Mouse (Mus musculus) heart, adult 2 months (tissue): Measurements from ENCODE around the gene Fgfr2. TPM values are rescaled to one million over a fixed set of nuclear protein-coding genes. Genes with fewer than 3 reads are reported as not detected.

ENCODE experiments used
- DNase-seq, 2 experiments: peaks; one replicate each; pipeline ENCODE4 v3.0.0; 2021
- H3K27ac ChIP-seq: fragments of 200-600 bp; 2 replicates; pipeline ENCODE4 v1.8.1; 2022
- H3K27me3 ChIP-seq: fragments of 200-500 bp; 2 replicates; pipeline ENCODE4 v1.6.1; 2012; ENCODE audit warnings: mild to moderate bottlenecking, low read length, inconsistent platforms, mixed read lengths; ENCODE audit not compliant: control insufficient read depth, insufficient read depth
- H3K36me3 ChIP-seq: fragments of 200-500 bp; 2 replicates; pipeline ENCODE4 v1.6.1; 2012; ENCODE audit warnings: low read length, inconsistent platforms; ENCODE audit not compliant: control insufficient read depth, insufficient read depth
- H3K4me1 ChIP-seq: fragments of 200-500 bp; 2 replicates; pipeline ENCODE4 v1.6.1; 2011; ENCODE audit warnings: low read length; ENCODE audit not compliant: control insufficient read depth, insufficient read depth
- H3K4me3 ChIP-seq: fragments of 200-600 bp; 2 replicates; pipeline ENCODE4 v1.8.1; 2022
- H3K79me2 ChIP-seq: fragments of 200-500 bp; replicated peaks from 2 replicates; pipeline ENCODE4 v1.6.1; 2012; ENCODE audit warnings: mild to moderate bottlenecking, inconsistent platforms, low read length, moderate library complexity, mixed read lengths; ENCODE audit not compliant: control insufficient read depth, insufficient read depth
- H3K9ac ChIP-seq: fragments of 200-500 bp; 2 replicates; pipeline ENCODE4 v1.6.1; 2012; ENCODE audit warnings: low read depth, mild to moderate bottlenecking, control low read depth, inconsistent platforms, low read length, mixed read lengths
- CTCF ChIP-seq: fragments of 200-600 bp; IDR thresholded peaks from 2 replicates; pipeline ENCODE4 v1.8.1; 2022; ENCODE audit warnings: antibody characterized with exemption, mild to moderate bottlenecking, moderate library complexity
- EP300 ChIP-seq: fragments of 200-500 bp; IDR thresholded peaks from 2 replicates; pipeline ENCODE4 v1.6.1; 2011; ENCODE audit warnings: low read depth, low read length, control low read depth; ENCODE audit not compliant: insufficient read depth
- POLR2A ChIP-seq: fragments of 200-500 bp; IDR thresholded peaks from 2 replicates; pipeline ENCODE4 v1.6.1; 2011; ENCODE audit warnings: mild to moderate bottlenecking, low read depth, low read length, control low read depth; ENCODE audit not compliant: insufficient read depth
- WGBS: fragments of 180-500 bp; shearing (Covaris S2); methylation state at CpG from one replicate; pipeline ENCODE4 v1.1.7; 2018; 5-methylcytosine and 5-hydroxymethylcytosine counted together
- intact Hi-C: fragments of 180-260 bp; cut with DNase I; formaldehyde crosslinking; loops from one replicate; pipeline ENCODE4 v1.15.1; 2025
- polyA plus RNA-seq: library from polyadenylated mRNA; depleted of rRNA; stranded (reverse); fragments of >200 nt; gene quantifications from 2 replicates; pipeline ENCODE4 v1.2.3, GENCODE M21; 2012
- total RNA-seq, 2 experiments: library from RNA; stranded (reverse); gene quantifications; 2 replicates each; pipeline ENCODE4 v1.2.3; 2021

Gene Fgfr2
- total and polyA plus RNA-seq, 3 experiments: 1.1 to 2.0 (median 1.3) TPM

GRCm38 (mm10) chr7:130681798-130682197 is 2441.4 kb downstream of the Fgfr2 start:
- peaks cover 10% of the 10 kb centered on the region for H3K4me1 ChIP-seq
- intact Hi-C loops: no loop called here
- H3K36me3 ChIP-seq: peaks cover 11% of the 10 kb centered on the region
- H3K79me2 ChIP-seq: 0 out of 2 replicates have a peak, but pooled peaks cover 2% of the 10 kb centered on the region
- H3K27me3 ChIP-seq: no peaks in the 10 kb centered on the region
- TF ChIP-seq CTCF (no peak), POLR2A (no peak), EP300 (peak; percentile 69)
- H3K27ac ChIP-seq: no peak overlapping the region
- H3K4me3 ChIP-seq: no peak overlapping the region
- no peak overlapping the region for H3K9ac ChIP-seq
- WGBS: 30% methylated on average over 4 of the region's 4 CpGs
- DNase-seq: peak; percentile 58 to 65

GRCm38 (mm10) chr7:130678414-130678813 is 2444.7 kb downstream of the Fgfr2 start:
- peaks cover 11% of the 10 kb centered on the region for H3K36me3 ChIP-seq
- H3K9ac ChIP-seq: 0 out of 2 replicates have a peak overlapping the region, but pooled peaks have one; percentile 10
- DNase-seq: peak; percentile 63 to 83
- TF ChIP-seq POLR2A (no peak), CTCF (no peak), EP300 (peak; percentile 82)
- WGBS: 51% methylated on average over 6 of the region's 6 CpGs
- intact Hi-C loops: loop anchor here (5.0 kb wide), 1 partner anchor 39 kb away; no protein-coding TSS in a partner anchor
- H3K4me3 ChIP-seq: no peak overlapping the region
- peaks cover 1% of the 10 kb centered on the region; the same call in 1 of the 2 replicates for H3K79me2 ChIP-seq
- peak overlapping the region; percentile 71 for H3K27ac ChIP-seq
- H3K4me1 ChIP-seq: peaks cover 14% of the 10 kb centered on the region
- H3K27me3 ChIP-seq: no peaks in the 10 kb centered on the region

- Histone ChIP-seq H3K4me1 (peaks cover 18% of the 10 kb centered on the region), H3K9ac (peak overlapping the region; percentile 10; the same call in 1 of the 2 replicates), H3K27ac (peak overlapping the region; percentile 71), H3K79me2 (peaks cover 1% of the 10 kb centered on the region; the same call in 1 of the 2 replicates), H3K36me3 (peaks cover 11% of the 10 kb centered on the region), H3K4me3 (no peak overlapping the region), H3K27me3 (no peaks in the 10 kb centered on the region)
- DNase-seq: peak in 1 of 2 experiments; percentile 55
- WGBS: 73% methylated on average over 12 of the region's 12 CpGs
- intact Hi-C loops: loop anchor here (5.0 kb wide), 1 partner anchor 40 kb away; no protein-coding TSS in a partner anchor
- TF ChIP-seq CTCF (no peak), POLR2A (no peak), EP300 (no peak)
Measured at GRCm38 (mm10) chr7:130677541-130678274, 2445.4 kb downstream of the Fgfr2 start.

DNA sequence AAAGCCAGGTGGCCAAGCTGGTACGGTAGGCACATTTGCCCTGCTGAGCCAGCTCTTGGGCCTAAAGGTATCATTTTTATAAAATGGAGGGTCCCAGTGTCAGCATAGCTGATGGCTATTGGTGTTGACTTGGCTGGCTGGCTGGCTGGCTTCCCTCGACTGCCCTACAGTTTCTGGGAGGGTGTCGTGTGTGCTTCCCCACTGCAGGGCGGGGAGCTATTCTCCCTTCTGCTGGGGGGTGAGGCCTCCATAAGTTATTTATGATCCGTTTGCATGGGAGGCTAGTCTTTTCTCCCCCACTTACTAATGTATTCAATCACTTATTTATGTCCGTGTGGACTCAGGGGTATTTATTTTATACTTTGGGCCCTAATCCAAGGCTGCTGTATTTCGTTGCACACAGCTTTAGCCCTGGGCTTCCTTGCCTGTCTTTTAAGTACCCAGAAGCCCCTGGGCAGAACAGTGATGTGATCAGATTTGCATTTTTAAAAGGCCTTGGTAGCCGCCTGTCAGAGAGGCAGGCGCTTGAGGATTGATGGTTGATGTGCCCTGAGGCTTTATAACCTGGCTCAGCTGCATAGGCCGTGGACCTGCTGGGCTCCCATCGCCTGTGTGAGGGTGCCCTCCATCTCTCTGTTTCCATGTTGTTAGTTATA is 2446.1 kb downstream of the Fgfr2 start:
- Histone ChIP-seq H3K9ac (no peak overlapping the region), H3K79me2 (peaks cover 1% of the 10 kb centered on the region; the same call in 1 of the 2 replicates), H3K4me1 (peaks cover 20% of the 10 kb centered on the region), H3K36me3 (peaks cover 9% of the 10 kb centered on the region), H3K4me3 (no peak overlapping the region), H3K27ac (no peak overlapping the region; the same call in 1 of the 2 replicates), H3K27me3 (no peaks in the 10 kb centered on the region)
- 86% methylated on average over 11 of the region's 11 CpGs for WGBS
- intact Hi-C loops: loop anchor here (5.0 kb wide), 1 partner anchor 40 kb away; no protein-coding TSS in a partner anchor
- DNase-seq: no peak
- no peak for TF ChIP-seq EP300
- TF ChIP-seq POLR2A: no peak
- TF ChIP-seq CTCF: no peak

GRCm38 (mm10) chr7:130674526-130674925 is 2448.6 kb downstream of the Fgfr2 start:
- H3K9ac ChIP-seq: no peak overlapping the region
- no peak overlapping the region for H3K27ac ChIP-seq
- peaks cover 37% of the 10 kb centered on the region for H3K4me1 ChIP-seq
- TF ChIP-seq CTCF: no peak
- TF ChIP-seq POLR2A: no peak
- TF ChIP-seq EP300: no peak
- H3K4me3 ChIP-seq: no peak overlapping the region
- H3K79me2 ChIP-seq: peaks cover 1% of the 10 kb centered on the region; the same call in 1 of the 2 replicates
- peaks cover 18% of the 10 kb centered on the region for H3K36me3 ChIP-seq
- intact Hi-C loops: no loop called here
- no peak for DNase-seq
- 75% methylated on average over 9 of the region's 9 CpGs for WGBS
- H3K27me3 ChIP-seq: no peaks in the 10 kb centered on the region
